Mouse (Mus musculus): Measurements from ENCODE around the gene Nmur1. TPM values are rescaled to one million over a fixed set of nuclear protein-coding genes. Genes with fewer than 3 reads are reported as not detected.

Gene Nmur1
- polyA plus RNA-seq, 1 experiment = not detected

DNA sequence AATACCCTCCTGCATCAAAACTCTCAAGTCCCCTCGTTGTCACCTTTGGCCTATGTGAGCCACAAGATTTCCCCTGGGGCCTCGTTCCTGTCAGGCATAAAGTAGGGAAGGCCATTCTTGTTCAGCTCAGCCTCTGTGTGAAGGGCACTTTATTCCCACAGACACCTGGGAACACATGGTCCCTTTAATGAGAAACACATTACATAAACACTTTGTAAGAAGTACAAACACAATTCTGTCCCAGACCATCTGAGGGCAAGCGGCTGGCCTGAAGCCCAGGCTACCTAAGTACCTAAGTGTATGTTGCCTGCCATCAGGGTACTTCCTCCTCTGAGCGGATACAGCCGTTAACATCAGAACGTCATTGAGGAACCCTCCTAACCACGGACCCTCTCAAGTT lies 27.8 kb downstream of the Nmur1 start:
- H3K4me3 ChIP-seq (ENCODE audit: insufficient read depth, low read length) = no peak overlapping the region
- TF ChIP-seq POLR2A (IDR thresholded peaks at IDR 0.05; ENCODE audit: borderline replicate concordance, low read depth, low read length) = no peak
- TF ChIP-seq CTCF (IDR thresholded peaks at IDR 0.05; ENCODE audit: low read depth, low read length) = no peak
- peaks cover 45% of the 10 kb centered on the region for H3K4me1 ChIP-seq (ENCODE audit: control insufficient read depth, insufficient read depth, low read length)

DNA sequence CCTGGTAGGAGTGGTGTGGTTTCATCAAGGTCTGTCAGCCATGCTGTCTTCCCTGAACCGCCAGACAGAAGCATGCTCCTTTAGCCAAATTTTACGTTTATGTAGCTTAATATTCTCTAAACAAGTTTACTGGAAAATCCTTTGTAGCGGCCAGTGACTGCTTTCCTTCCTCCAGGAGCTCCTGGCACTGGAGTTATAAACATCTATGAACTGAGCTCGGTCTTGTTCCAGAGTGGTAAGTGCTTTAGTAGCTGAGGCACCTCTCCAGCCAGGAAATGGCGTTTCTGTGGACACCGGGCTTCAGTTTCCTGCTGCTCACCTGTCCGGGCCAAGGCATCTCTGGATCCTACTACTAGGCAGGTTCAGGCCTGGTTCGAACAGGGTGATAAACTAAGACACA lies 28.4 kb downstream of the Nmur1 start:
- TF ChIP-seq POLR2A (IDR thresholded peaks at IDR 0.05; ENCODE audit: borderline replicate concordance, low read depth, low read length) (no peak), CTCF (IDR thresholded peaks at IDR 0.05; ENCODE audit: low read depth, low read length) (no peak)
- Histone ChIP-seq H3K4me1 (ENCODE audit: control insufficient read depth, insufficient read depth, low read length) (peaks cover 45% of the 10 kb centered on the region), H3K27ac (ENCODE audit: insufficient read depth, low read depth, low read length) (no peak overlapping the region), H3K4me3 (ENCODE audit: insufficient read depth, low read length) (no peak overlapping the region)

More for the DNA sequence above, 27.8 kb downstream of the Nmur1 start:
- H3K27ac ChIP-seq (ENCODE audit: insufficient read depth, low read depth, low read length) = no peak overlapping the region

DNA sequence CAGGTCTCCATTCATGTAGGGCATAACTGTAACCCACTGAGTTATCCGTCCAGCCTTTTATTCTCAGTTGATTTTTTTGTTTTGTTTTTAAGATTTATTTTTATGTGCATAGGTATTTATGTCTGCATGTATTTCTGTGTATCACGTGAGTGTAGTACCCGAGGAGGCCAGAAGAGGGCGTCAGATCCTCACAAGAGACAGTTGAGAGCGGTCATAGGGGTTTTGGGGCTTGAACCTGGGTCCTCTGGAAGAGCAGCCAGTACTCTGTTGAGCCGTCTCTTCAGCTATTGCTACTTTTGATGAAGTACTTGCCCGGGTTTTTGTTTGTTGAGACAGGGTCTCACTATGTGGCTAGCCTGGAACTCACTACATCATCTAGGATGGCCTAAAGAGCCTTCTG lies 30.1 kb downstream of the Nmur1 start:
- Histone ChIP-seq H3K4me1 (ENCODE audit: control insufficient read depth, insufficient read depth, low read length) (peaks cover 43% of the 10 kb centered on the region), H3K27ac (ENCODE audit: insufficient read depth, low read depth, low read length) (no peak overlapping the region), H3K4me3 (ENCODE audit: insufficient read depth, low read length) (no peak overlapping the region)
- TF ChIP-seq POLR2A (IDR thresholded peaks at IDR 0.05; ENCODE audit: borderline replicate concordance, low read depth, low read length) = no peak
- TF ChIP-seq CTCF (IDR thresholded peaks at IDR 0.05; ENCODE audit: low read depth, low read length) = peak; percentile 83

DNA sequence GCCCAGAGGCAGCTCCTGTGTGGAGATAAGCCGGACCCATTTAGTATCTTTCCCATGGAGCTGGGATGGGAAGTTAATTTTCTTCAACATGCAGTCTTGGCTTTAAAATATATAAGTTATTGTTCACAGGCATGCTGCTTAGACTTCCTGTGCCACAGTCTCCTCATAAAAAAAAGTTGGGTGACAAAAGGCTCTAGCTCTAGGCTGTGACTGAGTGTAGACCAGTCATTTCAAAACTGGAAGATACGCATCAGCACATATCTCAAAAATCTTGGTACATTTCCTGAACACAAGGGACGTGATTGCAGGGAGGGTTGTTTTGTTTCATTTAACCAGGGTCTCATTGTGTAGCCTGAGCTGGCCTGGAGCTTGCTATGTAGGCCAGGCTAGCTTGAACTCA lies 31.8 kb downstream of the Nmur1 start:
- H3K4me1 ChIP-seq (ENCODE audit: control insufficient read depth, insufficient read depth, low read length) = peaks cover 31% of the 10 kb centered on the region
- H3K4me3 ChIP-seq (ENCODE audit: insufficient read depth, low read length) = no peak overlapping the region
- H3K27ac ChIP-seq (ENCODE audit: insufficient read depth, low read depth, low read length) = no peak overlapping the region
- TF ChIP-seq CTCF (IDR thresholded peaks at IDR 0.05; ENCODE audit: low read depth, low read length) (no peak), POLR2A (IDR thresholded peaks at IDR 0.05; ENCODE audit: borderline replicate concordance, low read depth, low read length) (no peak)

DNA sequence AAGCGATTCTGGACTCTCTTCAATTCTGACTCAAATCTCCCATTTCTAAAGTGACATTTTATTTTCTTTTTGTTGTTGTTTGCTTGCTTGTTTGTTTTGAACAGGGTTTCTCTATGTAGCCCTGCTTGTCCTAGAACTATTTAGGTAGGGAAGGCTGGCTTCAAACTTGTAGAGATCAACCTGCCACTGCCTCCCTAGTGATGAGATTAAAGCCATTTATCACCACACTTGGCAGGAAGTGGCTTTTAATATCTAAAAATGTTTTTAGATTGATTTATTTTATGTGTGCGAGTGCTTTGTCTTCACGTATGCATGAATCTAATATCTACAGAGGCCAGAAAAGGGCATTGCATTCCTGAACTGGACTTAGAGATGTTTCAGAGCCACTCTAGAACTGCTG lies 32.8 kb downstream of the Nmur1 start:
- H3K27ac ChIP-seq (ENCODE audit: insufficient read depth, low read depth, low read length) = no peak overlapping the region
- H3K4me3 ChIP-seq (ENCODE audit: insufficient read depth, low read length) = no peak overlapping the region
- H3K4me1 ChIP-seq (ENCODE audit: control insufficient read depth, insufficient read depth, low read length) = peaks cover 22% of the 10 kb centered on the region
- TF ChIP-seq POLR2A (IDR thresholded peaks at IDR 0.05; ENCODE audit: borderline replicate concordance, low read depth, low read length) = no peak
- TF ChIP-seq CTCF (IDR thresholded peaks at IDR 0.05; ENCODE audit: low read depth, low read length) = no peak

DNA sequence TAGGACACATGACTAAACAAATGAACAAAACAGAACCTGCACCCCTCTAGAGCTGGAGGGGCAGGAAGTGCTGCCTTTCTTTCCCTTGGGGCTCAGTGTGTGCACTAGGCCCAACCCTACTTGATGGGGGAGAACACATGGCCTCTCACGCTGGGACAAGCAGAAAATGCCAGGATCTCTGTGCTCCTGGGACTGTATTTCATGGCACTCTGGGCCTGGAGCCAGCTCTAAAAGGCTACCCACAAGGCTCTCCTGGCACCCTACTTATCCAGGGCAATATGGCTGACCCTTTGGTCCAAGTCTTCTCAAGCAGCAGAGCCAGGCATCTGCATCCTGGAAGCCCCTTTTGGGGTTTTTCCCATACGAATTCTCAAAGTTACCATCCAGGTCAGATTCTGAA lies 34.6 kb downstream of the Nmur1 start:
- H3K4me3 ChIP-seq (ENCODE audit: insufficient read depth, low read length) = no peak overlapping the region
- H3K4me1 ChIP-seq (ENCODE audit: control insufficient read depth, insufficient read depth, low read length) = peaks cover 16% of the 10 kb centered on the region
- no peak for TF ChIP-seq CTCF (IDR thresholded peaks at IDR 0.05; ENCODE audit: low read depth, low read length)
- no peak for TF ChIP-seq POLR2A (IDR thresholded peaks at IDR 0.05; ENCODE audit: borderline replicate concordance, low read depth, low read length)
- H3K27ac ChIP-seq (ENCODE audit: insufficient read depth, low read depth, low read length) = no peak overlapping the region

DNA sequence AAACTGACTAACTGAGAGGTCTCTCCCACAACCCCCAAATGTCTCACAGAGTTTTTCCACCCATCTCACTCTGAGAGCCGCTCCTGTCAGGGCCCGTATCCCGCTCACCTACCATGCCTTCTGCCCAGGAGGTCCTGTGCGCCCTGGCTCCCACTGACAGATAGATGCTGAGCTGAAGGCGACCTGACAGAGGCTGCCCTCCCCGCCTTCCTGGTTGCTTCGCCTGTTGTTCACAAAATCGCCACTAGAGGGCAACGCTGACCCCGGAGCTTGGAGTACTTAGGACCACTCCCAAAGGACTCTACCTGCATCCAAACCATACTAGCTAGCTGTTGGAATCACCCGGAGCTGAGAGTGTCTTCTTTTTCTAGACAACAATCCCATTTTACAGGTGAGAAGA lies 36.8 kb downstream of the Nmur1 start:
- H3K27ac ChIP-seq (ENCODE audit: insufficient read depth, low read depth, low read length) = no peak overlapping the region
- H3K4me3 ChIP-seq (ENCODE audit: insufficient read depth, low read length) = no peak overlapping the region
- TF ChIP-seq CTCF (IDR thresholded peaks at IDR 0.05; ENCODE audit: low read depth, low read length) = peak; percentile 92
- no peak for TF ChIP-seq POLR2A (IDR thresholded peaks at IDR 0.05; ENCODE audit: borderline replicate concordance, low read depth, low read length)
- peaks cover 7% of the 10 kb centered on the region for H3K4me1 ChIP-seq (ENCODE audit: control insufficient read depth, insufficient read depth, low read length)

DNA sequence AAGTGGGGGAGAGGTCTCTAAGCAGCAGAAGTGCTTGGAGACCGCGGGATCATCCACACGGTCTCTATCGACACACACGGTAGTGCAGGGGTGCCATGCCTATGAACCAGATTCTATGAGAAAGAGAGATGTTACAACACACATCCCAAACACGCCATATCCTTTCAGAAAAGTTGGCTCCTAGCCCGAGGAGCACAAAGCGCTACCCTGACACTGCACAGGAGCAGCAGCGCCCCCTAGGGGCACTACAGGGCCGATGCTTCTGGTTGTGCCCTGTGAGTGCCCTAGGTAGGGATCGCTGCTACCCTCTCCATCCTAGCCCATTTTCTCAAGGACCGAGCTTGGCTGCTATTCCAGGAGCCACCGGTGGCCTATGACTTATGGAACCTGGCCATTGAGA lies 45.0 kb downstream of the Nmur1 start:
- no peak overlapping the region for H3K27ac ChIP-seq (ENCODE audit: insufficient read depth, low read depth, low read length)
- TF ChIP-seq CTCF (IDR thresholded peaks at IDR 0.05; ENCODE audit: low read depth, low read length) (peak; percentile 90), POLR2A (IDR thresholded peaks at IDR 0.05; ENCODE audit: borderline replicate concordance, low read depth, low read length) (no peak)
- peaks cover 21% of the 10 kb centered on the region for H3K4me1 ChIP-seq (ENCODE audit: control insufficient read depth, insufficient read depth, low read length)
- H3K4me3 ChIP-seq (ENCODE audit: insufficient read depth, low read length) = peak overlapping the region; percentile 6; the same call in 1 of the 2 replicates

DNA sequence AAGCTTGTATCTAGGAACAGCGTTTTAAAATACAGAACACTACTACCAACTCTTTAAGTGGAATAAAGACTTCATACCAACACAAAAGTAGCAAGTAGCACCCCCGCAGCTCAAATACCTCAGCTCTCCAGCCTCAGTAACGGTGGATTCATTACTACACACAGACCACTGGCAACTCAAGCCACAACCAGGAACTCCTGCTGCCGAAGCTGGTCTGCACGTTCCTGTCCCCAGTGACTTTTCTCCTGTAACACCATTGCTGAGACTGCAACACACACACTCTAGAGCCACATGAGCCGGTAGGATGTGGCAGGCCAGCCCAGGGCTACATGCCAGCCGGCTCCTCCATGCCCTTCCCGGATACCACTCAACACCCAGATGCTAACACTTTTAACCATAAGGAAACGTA lies 46.9 kb downstream of the Nmur1 start:
- TF ChIP-seq CTCF (IDR thresholded peaks at IDR 0.05; ENCODE audit: low read depth, low read length) = no peak
- peak overlapping the region; percentile 27 for H3K4me3 ChIP-seq (ENCODE audit: insufficient read depth, low read length)
- peak overlapping the region; percentile 68 for H3K27ac ChIP-seq (ENCODE audit: insufficient read depth, low read depth, low read length)
- H3K4me1 ChIP-seq (ENCODE audit: control insufficient read depth, insufficient read depth, low read length) = peaks cover 21% of the 10 kb centered on the region

DNA sequence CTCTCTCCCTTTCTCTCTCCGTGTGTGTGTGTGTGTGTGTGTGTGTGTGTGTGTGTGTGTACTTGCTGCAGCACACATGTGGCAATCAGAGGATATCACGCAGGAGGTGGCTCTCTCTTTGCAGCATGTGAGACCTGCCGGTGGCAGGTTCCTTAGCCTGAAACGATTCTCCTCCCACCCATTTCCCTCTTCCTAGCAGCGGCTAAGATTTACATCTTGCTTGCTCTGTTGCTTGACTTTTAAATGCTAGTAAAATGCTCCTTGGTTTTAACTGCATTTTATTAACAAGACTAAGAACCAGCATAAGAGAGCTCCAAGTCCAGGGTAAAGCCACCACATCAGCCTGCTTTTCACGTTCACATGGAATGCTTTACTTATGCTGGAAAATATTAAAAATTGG lies 47.4 kb downstream of the Nmur1 start:
- Histone ChIP-seq H3K4me1 (ENCODE audit: control insufficient read depth, insufficient read depth, low read length) (peaks cover 21% of the 10 kb centered on the region), H3K4me3 (ENCODE audit: insufficient read depth, low read length) (no peak overlapping the region)
- TF ChIP-seq POLR2A (IDR thresholded peaks at IDR 0.05; ENCODE audit: borderline replicate concordance, low read depth, low read length) = no peak
- TF ChIP-seq CTCF (IDR thresholded peaks at IDR 0.05; ENCODE audit: low read depth, low read length) = no peak

DNA sequence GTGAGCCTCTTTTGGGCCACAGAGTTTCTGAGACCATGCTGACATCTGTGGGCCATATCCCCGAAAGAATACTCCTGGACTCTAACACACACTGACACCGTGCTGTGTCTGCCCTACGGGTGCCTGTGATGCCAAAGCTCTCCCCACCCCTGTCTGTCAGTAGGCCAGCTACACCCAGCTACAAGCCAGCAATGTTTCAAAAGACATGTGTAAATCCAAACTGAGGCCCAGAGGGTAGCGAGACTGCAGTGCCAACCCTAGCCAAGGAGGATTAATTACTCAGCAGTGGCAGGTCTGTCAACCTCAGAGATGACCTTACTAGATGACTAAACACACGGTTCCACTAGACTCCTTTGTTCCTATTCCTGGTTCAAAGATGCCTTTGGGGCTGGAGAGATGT lies 49.7 kb downstream of the Nmur1 start:
- TF ChIP-seq POLR2A (IDR thresholded peaks at IDR 0.05; ENCODE audit: borderline replicate concordance, low read depth, low read length) (no peak), CTCF (IDR thresholded peaks at IDR 0.05; ENCODE audit: low read depth, low read length) (no peak)
- H3K27ac ChIP-seq (ENCODE audit: insufficient read depth, low read depth, low read length) = no peak overlapping the region
- no peak overlapping the region for H3K4me3 ChIP-seq (ENCODE audit: insufficient read depth, low read length)
- H3K4me1 ChIP-seq (ENCODE audit: control insufficient read depth, insufficient read depth, low read length) = peaks cover 21% of the 10 kb centered on the region

More for the DNA sequence above, 47.4 kb downstream of the Nmur1 start:
- H3K27ac ChIP-seq (ENCODE audit: insufficient read depth, low read depth, low read length) = peak overlapping the region; percentile 54
